Mouse (Mus musculus): ENCODE results near the gene Ypel5. TPM values are rescaled to one million over a fixed set of nuclear protein-coding genes. Genes with fewer than 3 reads are reported as not detected.

Gene Ypel5
- total and polyA plus RNA-seq, 3 experiments: 8.9 to 16.1 (median 14.3) TPM

- H3K27me3 ChIP-seq (replicated peaks): no peaks in the 10 kb centered on the region
- no peaks in the 10 kb centered on the region; the same call in 1 of the 2 replicates for H3K79me2 ChIP-seq (replicated peaks; ENCODE audit: control insufficient read depth, extremely low read depth, insufficient read depth, poor library complexity, severe bottlenecking)
- peaks cover 0 to 5% of the 10 kb centered on the region in 2 experiments; a peak in 1 of 4 replicates for H3K4me1 ChIP-seq (ENCODE audit: control insufficient read depth in 1 of 2, insufficient read depth in 2 of 2)
- TF ChIP-seq MAZ (IDR thresholded peaks at IDR 0.05; ENCODE audit: low read depth, low read length): no peak
- TF ChIP-seq GABPA (IDR thresholded peaks at IDR 0.05; ENCODE audit: insufficient replicate concordance, low read depth, low read length): no peak
- no peak for TF ChIP-seq HCFC1 (IDR thresholded peaks at IDR 0.05; ENCODE audit: low read depth, low read length)
- no peak for TF ChIP-seq ETS1 (conservative IDR thresholded peaks at IDR 0.05; ENCODE audit: low read depth, low read length)
- TF ChIP-seq ZC3H11A (IDR thresholded peaks at IDR 0.05; ENCODE audit: low read depth, low read length): no peak
- no peak for TF ChIP-seq MYC (IDR thresholded peaks at IDR 0.05; ENCODE audit: low read depth, low read length)
- TF ChIP-seq USF1 (IDR thresholded peaks at IDR 0.05; ENCODE audit: low read depth, low read length): no peak
- TF ChIP-seq RCOR1 (conservative IDR thresholded peaks at IDR 0.05; ENCODE audit: low read depth, low read length): no peak
- no peak for TF ChIP-seq SIN3A (IDR thresholded peaks at IDR 0.05; ENCODE audit: low read length)
- no peak overlapping the region for H3K27ac ChIP-seq (ENCODE audit: insufficient read depth, low read depth)
- H3K36me3 ChIP-seq (replicated peaks in 1 of 2; ENCODE audit: control insufficient read depth in 1 of 2, insufficient read depth in 1 of 2, low read length in 1 of 2): peaks cover 11 to 50% of the 10 kb centered on the region in 2 experiments
- no peak overlapping the region for H3K4me3 ChIP-seq (replicated peaks in 1 of 3; ENCODE audit: low read depth in 2 of 3, low read length in 2 of 3, poor library complexity in 1 of 3)
- in situ Hi-C loops (cut with MboI; ENCODE audit: low pct_ligation_motif_present, low pct_unique_long_range_greater_than_20kb, low sequenced_read_pairs): no loop called here
- H3K9ac ChIP-seq (ENCODE audit: insufficient read depth, low read depth): no peak overlapping the region
- dilution Hi-C loops (cut with MboI; ENCODE audit: extremely low pct_ligation_motif_present, extremely low pct_unique_long_range_greater_than_20kb, low sequenced_read_pairs): no loop called here
- no peak for DNase-seq (ENCODE audit: extremely low read depth)
- no peaks in the 10 kb centered on the region for H3K9me3 ChIP-seq (replicated peaks; ENCODE audit: low read length)
- no peak overlapping the region for H3K4me2 ChIP-seq (ENCODE audit: insufficient read depth, low read depth, poor library complexity, severe bottlenecking)
Observed at GRCm38 (mm10) chr17:72844393-72844792, 8.1 kb downstream of the Ypel5 start.

- Histone ChIP-seq H3K27ac (ENCODE audit: insufficient read depth, low read depth) (no peak overlapping the region), H3K27me3 (replicated peaks) (no peaks in the 10 kb centered on the region), H3K36me3 (replicated peaks in 1 of 2; ENCODE audit: control insufficient read depth in 1 of 2, insufficient read depth in 1 of 2, low read length in 1 of 2) (peaks cover 16 to 52% of the 10 kb centered on the region in 2 experiments), H3K9ac (ENCODE audit: insufficient read depth, low read depth) (no peak overlapping the region), H3K9me3 (replicated peaks; ENCODE audit: low read length) (no peaks in the 10 kb centered on the region), H3K4me3 (replicated peaks in 1 of 3; ENCODE audit: low read depth in 2 of 3, low read length in 2 of 3, poor library complexity in 1 of 3) (no peak overlapping the region), H3K4me1 (ENCODE audit: control insufficient read depth in 1 of 2, insufficient read depth in 2 of 2) (no peaks in the 10 kb centered on the region), H3K4me2 (ENCODE audit: insufficient read depth, low read depth, poor library complexity, severe bottlenecking) (no peak overlapping the region), H3K79me2 (replicated peaks; ENCODE audit: control insufficient read depth, extremely low read depth, insufficient read depth, poor library complexity, severe bottlenecking) (no peaks in the 10 kb centered on the region; the same call in 1 of the 2 replicates)
- in situ Hi-C loops (cut with MboI; ENCODE audit: low pct_ligation_motif_present, low pct_unique_long_range_greater_than_20kb, low sequenced_read_pairs) (no loop called here), dilution Hi-C loops (cut with MboI; ENCODE audit: extremely low pct_ligation_motif_present, extremely low pct_unique_long_range_greater_than_20kb, low sequenced_read_pairs) (no loop called here)
- DNase-seq (ENCODE audit: extremely low read depth): no peak
- TF ChIP-seq ZNF384 (IDR thresholded peaks at IDR 0.05; ENCODE audit: low read depth, low read length): no peak
- TF ChIP-seq GABPA (IDR thresholded peaks at IDR 0.05; ENCODE audit: insufficient replicate concordance, low read depth, low read length): no peak
- TF ChIP-seq POLR2AphosphoS2 (IDR thresholded peaks at IDR 0.05; ENCODE audit: low read depth, low read length): no peak
- TF ChIP-seq ZMIZ1 (IDR thresholded peaks at IDR 0.05; ENCODE audit: low read depth, low read length): no peak
- no peak for TF ChIP-seq ELF1 (IDR thresholded peaks at IDR 0.05; ENCODE audit: low read depth, low read length)
- no peak for TF ChIP-seq MXI1 (IDR thresholded peaks at IDR 0.05; ENCODE audit: low read depth, low read length)
- no peak for TF ChIP-seq HCFC1 (IDR thresholded peaks at IDR 0.05; ENCODE audit: low read depth, low read length)
- TF ChIP-seq EP300 (IDR thresholded peaks at IDR 0.05; ENCODE audit: low read length): no peak
- no peak for TF ChIP-seq ZKSCAN1 (IDR thresholded peaks at IDR 0.05; ENCODE audit: borderline replicate concordance, low read depth, low read length)
Observed at GRCm38 (mm10) chr17:72844949-72845490, 8.8 kb downstream of the Ypel5 start.
